Mouse (Mus musculus) liver, embryonic 14.5 days (tissue): Measurements from ENCODE around the gene Slc36a2.

Experiments used
- CTCF ChIP-seq: IDR thresholded peaks from 2 replicates; pipeline ENCODE4 v1.5.1; 2016; ENCODE audit warnings: antibody characterized with exemption, low read depth, control low read depth
- EP300 ChIP-seq: IDR thresholded peaks from 2 replicates; pipeline ENCODE4 v1.6.1; 2016; ENCODE audit warnings: antibody characterized with exemption, low read depth

GRCm38 (mm10) chr11:55217418-55217817, 32.5 kb upstream of the Slc36a2 start:
- TF ChIP-seq EP300 (no peak), CTCF (no peak)
